Mouse (Mus musculus): Measurements from ENCODE around the gene Catsperd.

Gene Catsperd

GRCm38 (mm10) chr17:56667591-56667990 is 39.6 kb downstream of the Catsperd start:
- DNase-seq, result no peak

GRCm38 (mm10) chr17:56668384-56669144 is 40.6 kb downstream of the Catsperd start:
- peak; percentile 93 to 94 for DNase-seq

GRCm38 (mm10) chr17:56669766-56670165 is 41.8 kb downstream of the Catsperd start:
- DNase-seq, result no peak

GRCm38 (mm10) chr17:56672941-56673646 is 45.2 kb downstream of the Catsperd start, which contains the start of gene Ranbp3:
Ranbp3 (plus strand) TSS chr17:56673294.
- peak; percentile 99 to 100 for DNase-seq

GRCm38 (mm10) chr17:56673647-56674416 is 45.9 kb downstream of the Catsperd start:
- DNase-seq, result no peak

- no peak for DNase-seq
Observed at GRCm38 (mm10) chr17:56681791-56682190, 53.8 kb downstream of the Catsperd start.

GRCm38 (mm10) chr17:56682880-56683279 is 54.9 kb downstream of the Catsperd start:
- DNase-seq, result no peak

- no peak for DNase-seq
Observed at GRCm38 (mm10) chr17:56683546-56684140, 55.7 kb downstream of the Catsperd start.

- no peak for DNase-seq
Observed at GRCm38 (mm10) chr17:56684649-56685048, 56.7 kb downstream of the Catsperd start.

GRCm38 (mm10) chr17:56686801-56687200 is 58.9 kb downstream of the Catsperd start:
- no peak for DNase-seq

- DNase-seq, result no peak
Observed at GRCm38 (mm10) chr17:56688045-56688444, 60.1 kb downstream of the Catsperd start.

GRCm38 (mm10) chr17:56688689-56689088 is 60.7 kb downstream of the Catsperd start:
- DNase-seq, result no peak

- DNase-seq, result no peak
Observed at GRCm38 (mm10) chr17:56693395-56693794, 65.5 kb downstream of the Catsperd start.

GRCm38 (mm10) chr17:56693851-56694310 is 65.9 kb downstream of the Catsperd start:
- DNase-seq, result peak; percentile 22 to 42

GRCm38 (mm10) chr17:56700451-56700850 is 72.5 kb downstream of the Catsperd start:
- no peak for DNase-seq

GRCm38 (mm10) chr17:56703038-56703437 is 75.1 kb downstream of the Catsperd start:
- no peak for DNase-seq

- DNase-seq, result no peak
Observed at GRCm38 (mm10) chr17:56706515-56706914, 78.6 kb downstream of the Catsperd start.

GRCm38 (mm10) chr17:56708692-56709091 is 80.7 kb downstream of the Catsperd start:
- DNase-seq, result no peak

GRCm38 (mm10) chr17:56709708-56710107 is 81.8 kb downstream of the Catsperd start:
- no peak for DNase-seq
